Mouse (Mus musculus): ENCODE data around the gene Alyref. TPM values are rescaled to one million over a fixed set of nuclear protein-coding genes. Genes with fewer than 3 reads are reported as not detected.
A peak's percentile ranks its signal among the peaks of the same experiment; 100 is the strongest.

Gene Alyref
- polyA plus RNA-seq, 1 experiment from 2014 or later = 162 TPM

DNA sequence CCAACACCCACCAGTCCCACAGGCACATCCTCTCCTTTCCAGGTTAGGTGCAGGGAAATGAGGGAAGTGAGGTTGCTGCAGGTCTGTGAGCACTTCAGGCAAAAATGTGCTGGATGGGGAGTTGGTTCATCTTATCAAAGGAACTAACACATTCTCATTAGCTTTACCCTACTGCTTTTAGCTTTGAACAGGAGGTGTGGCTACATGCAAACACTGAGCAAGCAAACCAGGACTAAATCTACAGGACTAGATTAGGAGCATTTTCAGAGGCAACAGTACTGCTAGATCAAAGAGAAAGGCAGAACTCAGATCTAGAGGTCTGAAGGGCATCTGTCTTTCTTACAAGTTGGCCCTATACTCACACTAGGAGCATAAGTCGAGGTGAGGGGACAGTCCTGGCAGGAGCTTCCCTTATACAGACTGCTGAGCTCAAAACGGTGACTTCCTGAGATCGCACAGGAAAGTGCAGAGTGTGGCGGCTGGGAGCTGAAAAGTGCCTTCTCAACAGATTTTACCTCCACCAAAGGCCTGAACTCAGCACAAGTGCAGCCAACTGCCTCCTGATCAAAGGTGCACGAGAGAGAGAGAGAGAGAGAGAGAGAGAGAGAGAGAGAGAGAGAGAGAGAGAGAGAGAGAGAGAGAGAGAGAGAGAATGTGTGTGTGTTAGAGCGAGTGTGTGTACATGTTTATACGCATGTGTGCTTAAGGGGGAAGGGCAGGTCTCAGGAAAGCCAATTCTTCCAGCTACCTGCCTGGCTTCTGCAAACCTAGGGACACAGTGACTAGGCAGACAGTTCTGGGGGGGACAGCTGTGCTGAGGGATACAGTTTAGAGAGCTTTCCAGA, 32.9 kb upstream of the Alyref start:
- peaks cover 66% of the 10 kb centered on the region for H3K4me1 ChIP-seq (ENCODE audit: insufficient read depth)
- WGBS (ENCODE audit: insufficient replicate concordance) = 3% methylated on average over 7 of the region's 7 CpGs
- H3K4me3 ChIP-seq (ENCODE audit: low read depth, low read length) = peak overlapping the region; percentile 96
- H3K36me3 ChIP-seq (replicated peaks; ENCODE audit: insufficient read depth, low read length) = peaks cover 12% of the 10 kb centered on the region
- H3K4me2 ChIP-seq (ENCODE audit: low read depth, low read length) = peak overlapping the region; percentile 84
- peak overlapping the region; percentile 98 for H3K9ac ChIP-seq (replicated peaks)
- ATAC-seq = no peak
- no peak for DNase-seq
- no peak for TF ChIP-seq EP300 (IDR thresholded peaks at IDR 0.05; ENCODE audit: low read depth)
- no peak for TF ChIP-seq CTCF (IDR thresholded peaks at IDR 0.05; ENCODE audit: low read depth)
- peak overlapping the region; percentile 99 for H3K27ac ChIP-seq (ENCODE audit: low read depth)
- H3K27me3 ChIP-seq (ENCODE audit: insufficient read depth, low read length) = no peaks in the 10 kb centered on the region
- no peaks in the 10 kb centered on the region for H3K9me3 ChIP-seq (ENCODE audit: low read length)

DNA sequence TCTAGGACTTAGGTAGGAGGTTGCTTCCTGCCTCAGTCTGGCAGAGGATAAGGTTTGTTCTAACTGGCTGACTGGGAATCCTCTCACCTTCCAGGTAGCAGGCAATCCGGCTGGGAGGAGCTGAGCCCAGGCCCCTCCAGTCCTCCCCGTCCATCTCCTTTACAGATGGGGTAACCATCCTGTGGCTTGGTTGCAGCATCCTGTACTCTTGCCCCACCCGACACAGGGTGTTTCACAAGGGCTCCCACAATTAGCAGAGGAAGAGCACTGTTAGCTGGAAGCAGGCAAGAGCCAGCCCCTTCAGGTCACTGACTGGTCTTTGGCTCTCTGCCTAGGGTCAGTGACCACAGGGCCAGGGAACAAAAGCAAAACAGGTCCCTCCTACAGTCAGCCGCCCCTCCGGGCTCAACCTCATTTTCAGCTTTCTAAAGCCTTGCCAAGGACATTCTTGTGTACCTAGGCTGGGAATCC, 32.3 kb upstream of the Alyref start:
- H3K36me3 ChIP-seq (replicated peaks; ENCODE audit: insufficient read depth, low read length) = peaks cover 12% of the 10 kb centered on the region
- H3K27me3 ChIP-seq (ENCODE audit: insufficient read depth, low read length) = no peaks in the 10 kb centered on the region
- peak; percentile 88 for DNase-seq
- H3K4me1 ChIP-seq (ENCODE audit: insufficient read depth) = peaks cover 72% of the 10 kb centered on the region
- peak overlapping the region; percentile 84 for H3K4me2 ChIP-seq (ENCODE audit: low read depth, low read length)
- TF ChIP-seq EP300 (IDR thresholded peaks at IDR 0.05; ENCODE audit: low read depth) = peak; percentile 70; the same call in 1 of the 2 replicates
- no peak for TF ChIP-seq CTCF (IDR thresholded peaks at IDR 0.05; ENCODE audit: low read depth)
- WGBS (ENCODE audit: insufficient replicate concordance) = 16% methylated on average over 5 of the region's 5 CpGs
- H3K27ac ChIP-seq (ENCODE audit: low read depth) = peak overlapping the region; percentile 99
- H3K9ac ChIP-seq (replicated peaks) = peak overlapping the region; percentile 98
- H3K4me3 ChIP-seq (ENCODE audit: low read depth, low read length) = peak overlapping the region; percentile 96
- H3K9me3 ChIP-seq (ENCODE audit: low read length) = no peaks in the 10 kb centered on the region
- peak; percentile 67 for ATAC-seq

DNA sequence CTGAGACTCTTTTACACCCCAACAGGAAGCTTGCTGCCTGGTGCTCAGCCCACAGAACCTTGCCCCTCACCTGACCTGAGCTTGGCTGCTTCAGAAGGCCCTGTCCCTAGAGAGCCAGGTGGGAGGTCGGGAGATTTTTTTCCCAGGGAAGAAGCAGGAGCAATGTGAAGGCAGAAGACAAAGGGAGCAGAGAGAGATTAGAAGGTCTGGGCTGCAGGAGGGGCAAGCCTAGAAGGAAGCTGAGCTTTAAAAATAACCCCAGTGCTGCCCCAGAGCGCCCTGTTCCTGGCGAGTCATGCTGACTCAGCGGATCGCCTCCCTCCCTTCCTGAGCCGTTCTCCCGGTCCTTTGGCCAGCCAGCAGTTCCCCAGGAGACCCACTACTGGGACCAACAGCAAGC, 31.7 kb upstream of the Alyref start:
- H3K36me3 ChIP-seq (replicated peaks; ENCODE audit: insufficient read depth, low read length) = peaks cover 12% of the 10 kb centered on the region
- peak overlapping the region; percentile 99 for H3K27ac ChIP-seq (ENCODE audit: low read depth)
- peaks cover 77% of the 10 kb centered on the region for H3K4me1 ChIP-seq (ENCODE audit: insufficient read depth)
- H3K4me3 ChIP-seq (ENCODE audit: low read depth, low read length) = peak overlapping the region; percentile 96
- H3K9me3 ChIP-seq (ENCODE audit: low read length) = no peaks in the 10 kb centered on the region
- TF ChIP-seq CTCF (IDR thresholded peaks at IDR 0.05; ENCODE audit: low read depth) = no peak
- no peak for TF ChIP-seq EP300 (IDR thresholded peaks at IDR 0.05; ENCODE audit: low read depth)
- peak; percentile 85 for DNase-seq
- peak overlapping the region; percentile 98 for H3K9ac ChIP-seq (replicated peaks)
- no peaks in the 10 kb centered on the region for H3K27me3 ChIP-seq (ENCODE audit: insufficient read depth, low read length)
- WGBS (ENCODE audit: insufficient replicate concordance) = 9% methylated on average over 7 of the region's 7 CpGs
- peak; percentile 28 for ATAC-seq
- peak overlapping the region; percentile 84 for H3K4me2 ChIP-seq (ENCODE audit: low read depth, low read length)

DNA sequence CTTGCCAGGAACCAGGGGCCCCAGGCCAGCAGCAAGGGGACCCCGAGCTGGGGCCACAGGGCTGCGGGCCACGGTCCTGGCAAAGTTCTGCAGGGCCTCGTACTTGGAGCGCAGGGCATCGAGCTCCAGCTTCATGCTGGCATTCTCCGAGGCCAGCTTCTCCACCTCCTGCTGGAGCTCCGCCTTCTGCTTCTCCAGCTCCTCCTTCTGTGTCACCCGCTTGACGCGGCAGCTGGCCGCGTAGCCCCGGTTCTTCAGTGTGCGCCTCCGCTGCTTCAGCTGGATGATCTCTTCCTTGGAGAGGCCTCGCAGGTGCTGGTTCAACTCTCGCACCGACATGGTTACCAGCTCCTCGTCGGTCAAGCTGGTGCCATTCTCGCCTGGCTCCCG, 31.2 kb upstream of the Alyref start:
- H3K4me2 ChIP-seq (ENCODE audit: low read depth, low read length) = peak overlapping the region; percentile 84
- peak overlapping the region; percentile 99 for H3K27ac ChIP-seq (ENCODE audit: low read depth)
- peaks cover 12% of the 10 kb centered on the region for H3K36me3 ChIP-seq (replicated peaks; ENCODE audit: insufficient read depth, low read length)
- H3K9me3 ChIP-seq (ENCODE audit: low read length) = no peaks in the 10 kb centered on the region
- H3K4me3 ChIP-seq (ENCODE audit: low read depth, low read length) = peak overlapping the region; percentile 96
- 31% methylated on average over 23 of the region's 23 CpGs for WGBS (ENCODE audit: insufficient replicate concordance)
- no peak for TF ChIP-seq CTCF (IDR thresholded peaks at IDR 0.05; ENCODE audit: low read depth)
- TF ChIP-seq EP300 (IDR thresholded peaks at IDR 0.05; ENCODE audit: low read depth) = no peak
- H3K4me1 ChIP-seq (ENCODE audit: insufficient read depth) = peaks cover 75% of the 10 kb centered on the region
- DNase-seq (peak; percentile 81), ATAC-seq (no peak)
- H3K27me3 ChIP-seq (ENCODE audit: insufficient read depth, low read length) = no peaks in the 10 kb centered on the region
- peak overlapping the region; percentile 98 for H3K9ac ChIP-seq (replicated peaks)

DNA sequence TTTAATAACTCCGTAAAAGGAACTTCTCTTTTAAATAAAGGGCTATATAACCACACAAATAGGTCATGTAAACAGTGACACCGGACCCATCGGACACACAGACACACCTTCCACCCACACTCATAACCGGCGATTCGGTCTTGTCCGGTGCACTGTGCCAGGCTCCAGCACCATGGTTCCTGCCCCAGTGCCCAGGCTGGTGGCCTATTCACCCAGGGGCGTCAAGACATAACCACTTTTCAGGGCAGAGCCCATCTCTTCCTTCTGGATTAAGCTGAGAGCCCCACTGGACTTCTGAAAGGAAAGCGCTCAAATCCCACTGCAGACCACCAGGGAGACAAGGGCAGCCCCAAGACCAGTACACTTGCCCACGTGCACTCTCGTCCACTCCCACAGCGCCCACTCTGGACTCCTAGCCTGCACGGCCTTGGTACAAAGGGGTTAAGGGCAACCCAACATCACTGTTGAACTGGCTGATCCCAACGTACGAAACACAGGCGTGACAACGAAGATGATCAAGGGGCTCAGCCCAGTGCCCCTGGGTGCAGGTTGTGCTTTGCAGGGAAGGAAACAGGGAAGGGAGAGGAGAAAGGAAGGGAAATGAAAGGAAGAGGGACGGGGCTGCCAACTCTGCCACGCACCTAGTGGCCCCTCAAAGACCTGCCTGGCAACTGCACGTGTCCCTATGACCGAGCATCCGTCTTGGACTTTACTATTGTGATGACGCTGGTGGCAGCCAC, 30.6 kb upstream of the Alyref start:
- no peaks in the 10 kb centered on the region for H3K9me3 ChIP-seq (ENCODE audit: low read length)
- H3K9ac ChIP-seq (replicated peaks) = peak overlapping the region; percentile 98
- H3K4me1 ChIP-seq (ENCODE audit: insufficient read depth) = peaks cover 74% of the 10 kb centered on the region
- H3K36me3 ChIP-seq (replicated peaks; ENCODE audit: insufficient read depth, low read length) = peaks cover 12% of the 10 kb centered on the region
- WGBS (ENCODE audit: insufficient replicate concordance) = 79% methylated on average over 23 of the region's 23 CpGs
- DNase-seq (peak; percentile 27), ATAC-seq (no peak)
- no peaks in the 10 kb centered on the region for H3K27me3 ChIP-seq (ENCODE audit: insufficient read depth, low read length)
- H3K4me2 ChIP-seq (ENCODE audit: low read depth, low read length) = peak overlapping the region; percentile 84
- peak overlapping the region; percentile 99 for H3K27ac ChIP-seq (ENCODE audit: low read depth)
- no peak for TF ChIP-seq EP300 (IDR thresholded peaks at IDR 0.05; ENCODE audit: low read depth)
- no peak for TF ChIP-seq CTCF (IDR thresholded peaks at IDR 0.05; ENCODE audit: low read depth)
- H3K4me3 ChIP-seq (ENCODE audit: low read depth, low read length) = peak overlapping the region; percentile 96
